Mouse (Mus musculus) midbrain, embryonic 14.5 days (tissue): ENCODE measurements at regions not wholly inside any gene's neighbourhood (a gene's known extent, or its start where the extent isn't known, plus 50 kb on each side); places are given as distances from the start of the nearest gene placed in this dataset.

Experiments used
- ATAC-seq: fragments of 200-750 bp; cut with Nextera tagmentation; 2 replicates; pipeline ENCODE4 v1.8.0; 2017; ENCODE audit warnings: moderate number of reproducible peaks, moderate library complexity; ENCODE audit not compliant: low FRiP score, low TSS enrichment
- DNase-seq: peaks from one replicate; pipeline ENCODE4 v3.0.0-alpha.2; 2015
- H3K27ac ChIP-seq: fragments of 300-500 bp; sonication (generic); replicated peaks from 2 replicates; pipeline ENCODE4 v1.5.1; 2014; ENCODE audit warnings: mild to moderate bottlenecking, low read depth, low read length, moderate library complexity
- H3K27me3 ChIP-seq: fragments of 300-500 bp; sonication (generic); 2 replicates; pipeline ENCODE4 v1.6.1; 2014; ENCODE audit warnings: low read length, control low read depth, mixed read lengths; ENCODE audit not compliant: control insufficient read depth, insufficient read depth
- H3K36me3 ChIP-seq: fragments of 300-500 bp; sonication (generic); 2 replicates; pipeline ENCODE4 v1.6.1; 2014; ENCODE audit warnings: low read length, control low read depth; ENCODE audit not compliant: control insufficient read depth, insufficient read depth
- H3K4me1 ChIP-seq: fragments of 300-500 bp; sonication (generic); 2 replicates; pipeline ENCODE4 v1.6.1; 2014; ENCODE audit warnings: mild to moderate bottlenecking, antibody characterized with exemption, low read length, control low read depth; ENCODE audit not compliant: control insufficient read depth, insufficient read depth
- H3K4me2 ChIP-seq: fragments of 300-500 bp; sonication (generic); 2 replicates; pipeline ENCODE4 v1.6.1; 2014; ENCODE audit warnings: mild to moderate bottlenecking, low read length, moderate library complexity
- H3K4me3 ChIP-seq: fragments of 300-500 bp; sonication (generic); replicated peaks from 2 replicates; pipeline ENCODE4 v1.5.1; 2014; ENCODE audit warnings: low read depth, low read length
- H3K9ac ChIP-seq: fragments of 300-500 bp; sonication (generic); replicated peaks from 2 replicates; pipeline ENCODE4 v1.6.1; 2014; ENCODE audit warnings: mild to moderate bottlenecking, low read length, moderate library complexity
- H3K9me3 ChIP-seq: fragments of 300-500 bp; sonication (generic); 2 replicates; pipeline ENCODE4 v1.6.1; 2016; ENCODE audit warnings: low read length, control low read depth, mixed read lengths; ENCODE audit not compliant: control insufficient read depth
- WGBS: fragments of 180-500 bp; shearing (Covaris S2); extraction: QIAGEN DNeasy Blood & Tissue Kit; methylation state at CpG from one replicate; pipeline ENCODE4 v1.1.7; 2014; 5-methylcytosine and 5-hydroxymethylcytosine counted together

DNA sequence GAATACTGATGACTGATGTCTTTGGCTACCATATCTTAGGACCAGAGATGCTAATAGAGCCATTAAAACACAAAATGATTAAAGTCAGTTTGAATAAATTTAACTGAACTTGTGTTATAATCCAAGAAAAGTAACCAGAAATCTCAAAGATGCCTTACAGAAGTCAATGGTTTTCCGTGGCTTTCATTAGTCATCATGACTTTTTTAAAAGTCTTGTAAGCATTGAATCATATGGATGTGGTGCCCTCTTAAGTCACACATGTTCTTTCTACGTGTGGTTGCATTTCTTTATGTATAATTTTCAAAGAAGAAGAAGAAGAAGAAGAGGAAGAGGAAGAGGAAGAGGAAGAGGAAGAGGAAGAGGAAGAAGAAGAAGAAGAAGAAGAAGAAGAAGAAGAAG is 178.2 kb downstream of the Mreg start:
- H3K9me3 ChIP-seq, result no peaks in the 10 kb centered on the region
- no peak overlapping the region for H3K4me3 ChIP-seq
- WGBS, result 80% methylated on average over 2 of the region's 2 CpGs
- DNase-seq (no peak), ATAC-seq (no peak)
- H3K27me3 ChIP-seq, result no peaks in the 10 kb centered on the region
- no peaks in the 10 kb centered on the region for H3K36me3 ChIP-seq
- no peak overlapping the region for H3K9ac ChIP-seq
- H3K4me1 ChIP-seq, result no peaks in the 10 kb centered on the region
- H3K27ac ChIP-seq, result no peak overlapping the region
- no peak overlapping the region for H3K4me2 ChIP-seq

DNA sequence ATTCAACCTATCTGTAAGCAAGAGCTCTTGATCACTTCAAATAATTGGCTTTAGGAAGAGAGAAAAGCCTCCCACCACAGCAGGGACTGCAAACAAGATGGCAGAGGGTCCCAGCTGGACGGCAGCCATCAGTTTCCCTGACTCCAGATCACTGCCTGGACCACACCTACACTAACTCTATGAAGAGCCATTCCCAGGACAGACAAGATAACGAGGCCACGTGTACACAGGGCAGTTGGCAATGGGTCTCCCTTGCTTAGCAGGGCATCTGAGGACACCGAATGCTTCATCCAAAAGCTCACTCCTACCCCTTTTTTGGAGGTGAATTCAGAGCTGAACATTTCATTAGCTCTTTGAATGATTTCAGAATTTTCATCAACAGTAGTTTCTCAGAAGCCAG is 179.9 kb downstream of the Mreg start:
- Histone ChIP-seq H3K9me3 (no peaks in the 10 kb centered on the region), H3K9ac (no peak overlapping the region), H3K4me1 (no peaks in the 10 kb centered on the region), H3K36me3 (no peaks in the 10 kb centered on the region), H3K4me2 (no peak overlapping the region), H3K27me3 (no peaks in the 10 kb centered on the region), H3K4me3 (no peak overlapping the region), H3K27ac (no peak overlapping the region)
- no peak for DNase-seq
- 82% methylated on average over 4 of the region's 4 CpGs for WGBS
- ATAC-seq, result no peak

DNA sequence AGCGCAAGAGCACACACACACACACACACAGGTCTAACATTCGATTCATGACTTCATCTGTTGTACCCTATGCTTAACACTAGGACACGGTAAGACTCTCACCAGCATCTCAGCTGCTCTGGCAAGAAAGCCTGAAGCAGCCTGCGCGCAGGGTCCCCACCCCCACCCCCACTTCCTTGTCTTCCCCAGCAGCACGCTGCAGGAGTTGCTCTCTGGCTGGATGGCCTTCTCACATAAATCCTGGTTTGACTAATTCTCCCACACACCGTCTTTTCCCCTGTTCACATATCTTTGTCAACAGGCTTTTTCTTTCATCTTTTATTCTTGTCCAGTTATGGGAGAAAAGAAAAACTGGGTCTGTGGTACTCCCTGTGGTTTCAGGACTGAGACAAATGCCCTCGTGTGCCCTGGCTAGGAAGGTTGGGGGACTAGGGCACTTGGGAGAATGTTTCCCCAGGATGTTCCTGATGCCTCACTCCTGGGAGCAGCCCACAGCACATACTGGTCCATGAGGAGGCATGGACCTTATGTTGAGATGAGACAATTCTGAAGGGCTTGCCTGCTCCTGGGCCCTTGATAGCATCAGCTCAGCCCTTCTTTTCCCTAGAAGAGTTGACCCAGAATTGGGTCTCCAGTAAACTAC is 181.2 kb downstream of the Mreg start:
- WGBS, result 66% methylated on average over 8 of the region's 8 CpGs
- H3K4me3 ChIP-seq, result no peak overlapping the region
- ATAC-seq (no peak), DNase-seq (no peak)
- H3K27ac ChIP-seq, result no peak overlapping the region
- no peak overlapping the region for H3K9ac ChIP-seq
- no peaks in the 10 kb centered on the region for H3K27me3 ChIP-seq
- H3K4me1 ChIP-seq, result no peaks in the 10 kb centered on the region
- H3K4me2 ChIP-seq, result no peak overlapping the region
- H3K36me3 ChIP-seq, result no peaks in the 10 kb centered on the region
- no peaks in the 10 kb centered on the region for H3K9me3 ChIP-seq

DNA sequence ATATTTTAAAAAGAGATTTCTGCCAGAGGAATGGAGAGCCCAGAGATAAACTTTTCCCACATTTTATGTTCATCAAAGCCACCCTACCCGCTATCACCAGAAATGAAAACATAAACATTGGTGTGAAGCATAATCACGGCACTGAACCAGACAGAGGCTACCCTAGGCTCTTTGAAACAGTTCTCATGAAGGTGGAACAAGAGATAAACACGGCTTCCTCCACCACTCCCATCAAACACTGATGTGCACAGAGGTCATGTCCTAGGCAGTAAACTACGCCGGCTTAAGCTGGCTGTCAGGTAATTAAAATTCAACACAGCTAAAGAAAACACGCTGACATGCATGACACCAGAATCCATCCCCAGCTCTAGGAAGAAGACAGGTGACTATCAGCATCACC is 182.5 kb downstream of the Mreg start:
- H3K9ac ChIP-seq, result no peak overlapping the region
- no peak overlapping the region for H3K4me3 ChIP-seq
- no peak for ATAC-seq
- no peak overlapping the region for H3K27ac ChIP-seq
- H3K4me2 ChIP-seq, result no peak overlapping the region
- no peaks in the 10 kb centered on the region for H3K4me1 ChIP-seq
- no peak for DNase-seq
- no peaks in the 10 kb centered on the region for H3K9me3 ChIP-seq
- no peaks in the 10 kb centered on the region for H3K36me3 ChIP-seq
- WGBS, result 83% methylated on average over 6 of the region's 6 CpGs
- H3K27me3 ChIP-seq, result no peaks in the 10 kb centered on the region

DNA sequence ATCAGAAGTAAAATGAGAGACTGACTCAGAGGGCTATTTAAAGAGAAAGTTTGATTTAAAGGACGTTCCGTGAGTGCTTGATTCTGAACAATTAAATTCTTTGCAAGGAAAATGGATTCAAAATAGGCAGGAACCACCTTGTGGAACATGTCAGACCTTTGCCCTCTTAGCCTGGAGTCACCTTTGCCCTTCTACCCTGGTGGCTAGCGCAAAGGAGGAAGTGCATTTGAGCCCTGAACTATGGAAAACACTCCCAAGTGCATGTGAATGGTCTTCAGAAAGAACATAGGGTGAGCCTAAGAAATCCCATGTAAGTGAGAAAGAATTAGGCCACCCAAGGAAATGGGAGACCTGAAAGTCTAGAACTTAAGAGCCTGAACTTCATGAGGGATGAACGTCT is 185.2 kb downstream of the Mreg start:
- no peaks in the 10 kb centered on the region for H3K27me3 ChIP-seq
- 93% methylated on average over 4 of the region's 4 CpGs for WGBS

DNA sequence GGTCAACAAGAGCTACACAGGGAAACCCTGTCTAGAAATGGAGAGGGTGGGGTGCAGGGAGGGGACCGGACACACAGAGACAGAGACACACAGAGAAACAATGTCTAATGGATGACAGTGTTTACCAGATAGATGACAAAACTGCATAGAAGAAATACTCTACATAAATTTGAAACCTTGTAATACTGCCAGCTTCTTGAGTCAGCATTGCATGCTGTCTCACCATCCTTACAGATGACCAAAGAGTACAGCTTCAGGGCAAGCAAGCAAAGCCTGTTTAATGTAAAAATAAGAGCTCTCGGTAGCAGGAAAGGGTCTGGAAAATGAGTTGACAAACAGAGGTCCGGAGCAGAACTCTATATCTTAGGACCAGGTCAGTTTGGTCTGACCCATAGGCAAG is 189.5 kb downstream of the Mreg start:
- H3K36me3 ChIP-seq, result no peaks in the 10 kb centered on the region
- no peak overlapping the region for H3K27ac ChIP-seq
- WGBS, result 92% methylated on average over 3 of the region's 3 CpGs
- DNase-seq (no peak), ATAC-seq (no peak)
- no peak overlapping the region for H3K4me2 ChIP-seq
- no peak overlapping the region for H3K9ac ChIP-seq
- no peaks in the 10 kb centered on the region for H3K4me1 ChIP-seq
- no peaks in the 10 kb centered on the region for H3K9me3 ChIP-seq
- H3K4me3 ChIP-seq, result no peak overlapping the region
- no peaks in the 10 kb centered on the region for H3K27me3 ChIP-seq

More for the DNA sequence above, 185.2 kb downstream of the Mreg start:
- no peak overlapping the region for H3K27ac ChIP-seq
- DNase-seq (no peak), ATAC-seq (no peak)
- no peak overlapping the region for H3K9ac ChIP-seq
- no peak overlapping the region for H3K4me2 ChIP-seq
- H3K4me1 ChIP-seq, result no peaks in the 10 kb centered on the region
- no peaks in the 10 kb centered on the region for H3K36me3 ChIP-seq
- no peaks in the 10 kb centered on the region for H3K9me3 ChIP-seq
- no peak overlapping the region for H3K4me3 ChIP-seq

DNA sequence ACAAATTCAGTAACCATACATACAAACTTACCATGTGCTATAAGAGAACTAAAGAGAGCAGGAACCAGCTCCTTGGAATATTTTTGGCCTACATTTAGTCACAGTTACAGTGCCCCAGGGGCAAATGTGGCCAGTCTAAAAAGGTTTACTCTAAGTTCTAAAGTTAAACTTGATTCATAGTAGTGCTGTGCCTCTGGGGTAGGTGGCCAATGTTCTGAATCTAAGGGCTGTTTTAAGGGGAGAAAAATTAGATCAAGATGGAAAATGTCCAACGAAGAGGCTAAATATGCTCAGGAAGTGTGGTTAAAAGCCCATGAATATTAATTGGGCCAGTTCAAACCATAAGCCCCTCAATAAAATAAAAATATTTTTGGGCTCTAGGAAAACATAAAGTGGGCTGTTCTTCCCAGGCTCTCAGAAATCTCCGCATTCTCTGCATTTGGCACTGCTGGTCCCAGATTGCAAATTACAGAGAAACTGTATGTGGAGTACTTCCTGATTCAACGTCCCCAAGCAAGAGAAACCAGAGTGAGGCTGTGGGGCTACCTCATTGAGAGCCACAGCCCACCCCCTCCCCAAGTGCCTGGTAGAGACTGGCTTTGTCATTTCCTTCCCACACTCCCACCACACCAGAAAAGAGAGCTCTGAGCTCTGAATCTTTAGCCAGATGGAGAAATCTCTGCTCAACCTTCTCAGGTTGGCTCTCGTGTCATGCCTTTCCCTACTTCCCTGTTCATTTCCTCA is 193.5 kb downstream of the Mreg start:
- ATAC-seq (no peak), DNase-seq (no peak)
- Histone ChIP-seq H3K4me2 (no peak overlapping the region), H3K9ac (no peak overlapping the region), H3K27me3 (no peaks in the 10 kb centered on the region), H3K27ac (no peak overlapping the region), H3K36me3 (no peaks in the 10 kb centered on the region), H3K4me1 (no peaks in the 10 kb centered on the region), H3K4me3 (no peak overlapping the region), H3K9me3 (no peaks in the 10 kb centered on the region)
- WGBS, result 86% methylated on average over 4 of the region's 4 CpGs

DNA sequence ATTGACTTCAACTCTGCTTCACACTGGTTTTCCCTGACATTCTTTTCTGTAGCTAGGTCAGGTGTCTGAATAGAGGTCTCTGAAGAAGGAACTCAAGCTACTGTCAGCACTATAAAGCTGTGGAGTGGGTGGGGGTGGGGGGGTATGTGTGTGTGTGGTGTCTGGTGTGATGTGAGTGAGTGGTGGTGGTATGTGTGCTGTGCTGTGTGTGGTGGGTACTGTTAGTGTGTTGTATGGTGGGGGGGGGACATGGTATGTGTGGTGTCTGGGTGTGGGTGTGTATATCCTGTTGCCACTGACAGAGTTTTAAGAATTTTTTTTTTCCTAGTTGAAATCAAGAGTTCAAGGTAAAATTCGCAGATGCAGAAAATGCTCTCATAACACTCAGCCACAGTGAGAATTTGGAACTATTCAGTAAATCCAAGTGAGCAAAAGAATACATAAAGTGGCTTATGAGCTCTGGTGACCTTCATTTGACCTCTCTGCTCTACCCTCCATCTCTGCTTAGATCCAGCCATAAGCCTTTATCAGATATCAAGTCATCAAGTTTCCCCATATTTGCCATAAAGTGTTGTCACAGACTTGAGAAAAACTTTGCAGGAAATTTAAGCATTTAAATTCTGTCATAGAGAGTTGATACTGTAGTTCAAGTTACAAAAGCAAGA is 194.2 kb downstream of the Mreg start:
- Histone ChIP-seq H3K9ac (no peak overlapping the region), H3K27me3 (no peaks in the 10 kb centered on the region), H3K4me2 (no peak overlapping the region), H3K36me3 (no peaks in the 10 kb centered on the region), H3K27ac (no peak overlapping the region), H3K9me3 (no peaks in the 10 kb centered on the region), H3K4me1 (no peaks in the 10 kb centered on the region), H3K4me3 (no peak overlapping the region)
- 90% methylated on average over 1 of the region's 1 CpGs for WGBS
- DNase-seq, result no peak
- ATAC-seq, result no peak

DNA sequence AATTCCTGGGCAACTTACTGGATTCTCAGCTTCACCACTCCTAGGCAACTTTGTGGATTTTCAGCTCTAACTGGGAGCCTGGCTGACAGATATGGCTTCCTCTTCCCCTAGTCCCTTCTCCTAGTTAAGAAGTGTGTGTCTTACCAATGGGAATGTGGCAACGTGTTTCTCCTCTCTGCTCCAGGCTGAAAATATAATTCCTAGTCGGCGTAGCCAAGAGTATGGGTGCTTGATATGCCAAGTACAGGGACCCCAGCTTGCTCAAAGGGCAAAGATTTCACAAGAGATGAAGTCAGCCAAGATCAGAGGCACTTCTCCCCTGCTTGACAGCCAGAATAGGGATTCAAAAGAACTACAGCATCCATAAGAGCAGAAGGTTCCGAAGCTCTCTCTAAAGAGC is 196.6 kb downstream of the Mreg start:
- no peak overlapping the region for H3K27ac ChIP-seq

More for the DNA sequence above, 196.6 kb downstream of the Mreg start:
- no peaks in the 10 kb centered on the region for H3K9me3 ChIP-seq
- no peaks in the 10 kb centered on the region for H3K36me3 ChIP-seq
- no peaks in the 10 kb centered on the region for H3K27me3 ChIP-seq
- 95% methylated on average over 4 of the region's 4 CpGs for WGBS
- no peak for ATAC-seq
- H3K4me1 ChIP-seq, result no peaks in the 10 kb centered on the region
- no peak overlapping the region for H3K4me3 ChIP-seq
- H3K4me2 ChIP-seq, result no peak overlapping the region
- DNase-seq, result no peak
- H3K9ac ChIP-seq, result no peak overlapping the region
